ENCODE assay signal across 33 mouse cellular contexts in the genomic region with DNA sequence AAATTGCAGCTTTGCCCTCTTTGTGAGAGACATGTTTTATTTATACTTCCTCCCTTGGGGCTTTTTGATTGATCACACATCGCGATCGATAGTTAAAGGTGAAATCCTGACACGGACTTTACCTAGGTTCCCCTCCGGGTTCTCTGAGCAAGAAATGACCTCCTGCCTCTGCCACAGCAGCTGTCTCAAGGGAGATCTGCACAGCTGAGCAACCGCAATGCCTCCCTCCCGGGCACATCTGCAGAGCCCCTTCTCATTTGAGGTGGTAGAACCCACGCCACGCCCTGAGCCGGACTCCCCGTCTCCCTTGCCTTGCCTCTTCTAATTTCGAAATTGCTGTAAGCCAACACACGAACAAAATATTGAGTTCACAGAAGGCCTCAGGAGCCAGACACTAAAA.
DNase-seq lines count a peak whose midpoint lies in the region; ATAC-seq lines count a peak whose summit lies in the region.
"Had no signal": no experiment of that assay in that cellular context is flagged by ENCODE, and none has a peak within 500 bp of the region (broad histone marks: within the 10 kb centered on the region; RNA-seq: fewer than 3 reads in every experiment).

No protein-coding gene starts in this region.

- H3K27ac ChIP-seq in hindbrain, embryonic 12.5 days, result 0 out of 2 replicates have a peak overlapping the region, but pooled peaks have one; percentile 7
- H3K27ac ChIP-seq in hindbrain, embryonic 10.5 days, result no peak overlapping the region
- H3K27ac ChIP-seq: embryonic facial prominence, embryonic 10.5 days; embryonic facial prominence, embryonic 13.5 days; forebrain, embryonic 13.5 days; gastrocnemius, adult 2 months; heart, embryonic 15.5 days; hindbrain, embryonic 13.5 days had no signal

- no peak overlapping the region for H3K9ac ChIP-seq in hindbrain, embryonic 12.5 days
- H3K9ac ChIP-seq: embryonic facial prominence, embryonic 13.5 days; forebrain, embryonic 13.5 days; forebrain, postnatal 0 days; heart, embryonic 12.5 days; heart, embryonic 15.5 days; hindbrain, embryonic 13.5 days had no signal

- DNase-seq in heart, adult 11 months, result peak; percentile 82
- no peak for DNase-seq in heart, adult 9 months (ENCODE audit: low spot score in 2 of 2)
- DNase-seq in hindbrain, embryonic 10.5 days (ENCODE audit: low spot score), result no peak
- peak; percentile 88 for DNase-seq in A20 (ENCODE audit: low read depth, low spot score)
- DNase-seq in mesoderm, embryonic 11.5 days (ENCODE audit: low read depth, low spot score), result peak; percentile 24
- no peak for DNase-seq in spleen, adult 12 weeks (ENCODE audit: low spot score)
- no peak for DNase-seq in kidney, adult 9 months
- DNase-seq: adrenal gland, adult 8-10 months; adrenal gland, postnatal 25 days; cerebellum, adult 11-12 months; cerebellum, adult 8-10 months; cerebellum, postnatal 10 days; cerebellum, postnatal 36 days; embryo, embryonic 11 days; forebrain, postnatal 0 days; gastrocnemius, adult 2 months; gastrocnemius, postnatal 14 days; heart, adult 18-20 months; heart, postnatal 10 days; heart, postnatal 36 days had no signal

- no peak overlapping the region for H3K4me2 ChIP-seq in hindbrain, embryonic 12.5 days (replicated peaks)
- H3K4me2 ChIP-seq: embryonic facial prominence, embryonic 13.5 days; forebrain, embryonic 13.5 days; heart, embryonic 12.5 days; heart, embryonic 15.5 days; hindbrain, embryonic 13.5 days had no signal

- no peaks in the 10 kb centered on the region for H3K27me3 ChIP-seq in hindbrain, embryonic 12.5 days
- no peaks in the 10 kb centered on the region; the same call in 1 of the 2 replicates for H3K27me3 ChIP-seq in hindbrain, embryonic 10.5 days (ENCODE audit: insufficient read depth, poor library complexity, severe bottlenecking)
- H3K27me3 ChIP-seq: embryonic facial prominence, embryonic 13.5 days; forebrain, embryonic 13.5 days; heart, embryonic 12.5 days; heart, embryonic 15.5 days; hindbrain, embryonic 13.5 days had no signal

- peaks cover 2% of the 10 kb centered on the region; the same call in 1 of the 2 replicates for H3K4me1 ChIP-seq in hindbrain, embryonic 12.5 days
- H3K4me1 ChIP-seq in hindbrain, embryonic 10.5 days (replicated peaks), result peaks cover 15% of the 10 kb centered on the region
- H3K4me1 ChIP-seq: embryonic facial prominence, embryonic 13.5 days; forebrain, embryonic 13.5 days had no signal

- 71% methylated on average over 13 of the region's 13 CpGs for WGBS in hindbrain, embryonic 12.5 days
- WGBS in hindbrain, embryonic 10.5 days, result 81% methylated on average over 13 of the region's 13 CpGs

- ATAC-seq in hindbrain, embryonic 12.5 days (ENCODE audit: low FRiP score), result no peak
- ATAC-seq: activated CD4-positive, CD25-positive, alpha-beta regulatory T cell, adult 4 months; CD4-positive, CD25-positive, alpha-beta regulatory T cell, adult 4 months; forebrain, embryonic 13.5 days; forebrain, postnatal 0 days; hindbrain, embryonic 16.5 days; inflammation-experienced regulatory T-cells, adult 6 months; intestine, embryonic 16.5 days had no signal

- H3K9me3 ChIP-seq in hindbrain, embryonic 12.5 days (replicated peaks), result no peaks in the 10 kb centered on the region
- no peaks in the 10 kb centered on the region for H3K9me3 ChIP-seq in hindbrain, embryonic 10.5 days
- H3K9me3 ChIP-seq: embryonic facial prominence, embryonic 10.5 days; embryonic facial prominence, embryonic 13.5 days; forebrain, embryonic 13.5 days; heart, embryonic 12.5 days; heart, embryonic 15.5 days; hindbrain, embryonic 13.5 days had no signal

- no peaks in the 10 kb centered on the region for H3K36me3 ChIP-seq in hindbrain, embryonic 12.5 days
- no peaks in the 10 kb centered on the region for H3K36me3 ChIP-seq in hindbrain, embryonic 10.5 days
- H3K36me3 ChIP-seq: embryonic facial prominence, embryonic 10.5 days; embryonic facial prominence, embryonic 13.5 days; heart, embryonic 12.5 days; heart, embryonic 15.5 days; hindbrain, embryonic 13.5 days had no signal

- no peak overlapping the region for H3K4me3 ChIP-seq in hindbrain, embryonic 12.5 days
- H3K4me3 ChIP-seq in hindbrain, embryonic 10.5 days, result no peak overlapping the region
- H3K4me3 ChIP-seq: embryonic facial prominence, embryonic 10.5 days; embryonic facial prominence, embryonic 13.5 days; erythroblast, embryonic 14.5 days; forebrain, embryonic 13.5 days; gastrocnemius, adult 2 months; heart, embryonic 12.5 days; heart, embryonic 15.5 days; hindbrain, embryonic 13.5 days had no signal

Comparison
In these comparisons a context has a peak if more than half of its experiments do, and no peak if none do; other contexts are left out.
1. DNase-seq: peak in heart, adult 11 months (single experiment), A20 (single experiment) and mesoderm, embryonic 11.5 days (single experiment); none in heart, adult 9 months (0 of 2), hindbrain, embryonic 10.5 days (single experiment), spleen, adult 12 weeks (single experiment) and kidney, adult 9 months (single experiment).